Mouse (Mus musculus): Measurements from ENCODE around the gene Hsd17b14. TPM values are rescaled to one million over a fixed set of nuclear protein-coding genes. Genes with fewer than 3 reads are reported as not detected.

Hsd17b14 gene
- total RNA-seq (2023): 1 to 10 TPM in 1 of 2 experiments, not detected in 1; 8.0 TPM

GRCm38 (mm10) chr7:45554744-45555143, at the start of gene Hsd17b14:
Gene Hsd17b14, plus strand, starts transcription at chr7:45554893.

GRCm38 (mm10) chr7:45509912-45510787, 44.5 kb upstream of the Hsd17b14 start, which contains the start of gene Nucb1:
Gene Nucb1, minus strand, starts transcription at chr7:45510406.

GRCm38 (mm10) chr7:45525809-45526473, 28.8 kb upstream of the Hsd17b14 start, which contains the start of the genes Ppp1r15a and Plekha4:
Gene Ppp1r15a, minus strand, starts transcription at chr7:45526268.
Gene Plekha4, plus strand, starts transcription at chr7:45526330.

GRCm38 (mm10) chr7:45570103-45570741, 15.5 kb downstream of the Hsd17b14 start, which contains the start of gene Bcat2:
Gene Bcat2, plus strand, starts transcription at chr7:45570153.

GRCm38 (mm10) chr7:45617042-45617695, 62.5 kb downstream of the Hsd17b14 start, which contains the start of gene Fut1:
Gene Fut1, plus strand, starts transcription at chr7:45617289.

Other genes with a start within 250 kb of the Hsd17b14 start
- gene Trpm4, start 221.1 kb upstream of the Hsd17b14 start, total RNA-seq (2023): 10 to 100 TPM in 1 of 2 experiments, 1 to 10 TPM in 1; 8.6 to 16.3 TPM
- gene Hrc, start 219.6 kb upstream of the Hsd17b14 start, total RNA-seq (2023): not detected
- under 1 TPM in 1 of 2 experiments, not detected in 1; 0.17 TPM for gene Ppfia3, start 187.9 kb upstream of the Hsd17b14 start, total RNA-seq (2023)
- gene Lin7b, start 184.3 kb upstream of the Hsd17b14 start, total RNA-seq (2023): 1 to 10 TPM; 1.2 to 1.5 TPM
- gene Snrnp70, start 159.2 kb upstream of the Hsd17b14 start, total RNA-seq (2023): 100 to 1,000 TPM; 614 to 615 TPM
- gene Kcna7, start 149.2 kb upstream of the Hsd17b14 start, total RNA-seq (2023): not detected
- gene Ntf5, start 141.2 kb upstream of the Hsd17b14 start, total RNA-seq (2023): not detected
- gene Lhb, start 134.1 kb upstream of the Hsd17b14 start, total RNA-seq (2023): not detected
- gene Gys1, start 120.0 kb upstream of the Hsd17b14 start, total RNA-seq (2023): 10 to 100 TPM; 21.3 to 24.4 TPM
- gene Ruvbl2, start 116.8 kb upstream of the Hsd17b14 start, total RNA-seq (2023): 10 to 100 TPM; 48.0 to 56.3 TPM
- gene Ftl1, start 95.0 kb upstream of the Hsd17b14 start, total RNA-seq (2023): 100 to 1,000 TPM; 609 to 629 TPM
- 100 to 1,000 TPM; 113 to 118 TPM for gene Bax, start 88.0 kb upstream of the Hsd17b14 start, total RNA-seq (2023)
- gene Tulp2, start 73.0 kb upstream of the Hsd17b14 start, total RNA-seq (2023): not detected
- 1 to 10 TPM in 1 of 2 experiments, not detected in 1; 3.7 TPM for gene Gm45808, start 68.1 kb upstream of the Hsd17b14 start, total RNA-seq (2023)
- gene Dhdh, start 66.1 kb upstream of the Hsd17b14 start, total RNA-seq (2023): 1 to 10 TPM; 3.3 to 5.3 TPM
- gene Nucb1, start 44.5 kb upstream of the Hsd17b14 start, total RNA-seq (2023): 10 to 100 TPM; 78.3 to 83.7 TPM
- gene Ppp1r15a, start 28.6 kb upstream of the Hsd17b14 start, total RNA-seq (2023): 1,000 to 10,000 TPM in 1 of 2 experiments, 100 to 1,000 TPM in 1; 780 to 1,130 TPM
- gene Plekha4, start 28.6 kb upstream of the Hsd17b14 start, total RNA-seq (2023): 1 to 10 TPM; 2.5 to 2.8 TPM
- 10 to 100 TPM; 28.7 to 47.2 TPM for gene Bcat2, start 15.3 kb downstream of the Hsd17b14 start, total RNA-seq (2023)
- not detected for gene Fgf21, start 60.6 kb downstream of the Hsd17b14 start, total RNA-seq (2023)
- not detected for gene Fut1, start 62.4 kb downstream of the Hsd17b14 start, total RNA-seq (2023)
- gene Izumo1, start 66.9 kb downstream of the Hsd17b14 start, total RNA-seq (2023): not detected
- gene Rasip1, start 72.6 kb downstream of the Hsd17b14 start, total RNA-seq (2023): not detected
- gene Mamstr, start 85.1 kb downstream of the Hsd17b14 start, total RNA-seq (2023): not detected
- gene Fut2, start 111.5 kb downstream of the Hsd17b14 start, total RNA-seq (2023): not detected
- gene Ntn5, start 129.1 kb downstream of the Hsd17b14 start, total RNA-seq (2023): not detected
- gene Sec1, start 139.5 kb downstream of the Hsd17b14 start, total RNA-seq (2023): not detected
- not detected for gene Car11, start 144.9 kb downstream of the Hsd17b14 start, total RNA-seq (2023)
- gene Dbp, start 150.2 kb downstream of the Hsd17b14 start, total RNA-seq (2023): 10 to 100 TPM; 18.5 to 23.3 TPM
- gene Rpl18, start 160.6 kb downstream of the Hsd17b14 start, total RNA-seq (2023): 1,000 to 10,000 TPM; 1,959 to 2,082 TPM
- 10 to 100 TPM; 33.4 to 41.2 TPM for gene Sphk2, start 163.1 kb downstream of the Hsd17b14 start, total RNA-seq (2023)
- under 1 TPM; 0.42 to 0.99 TPM for gene Fam83e, start 166.3 kb downstream of the Hsd17b14 start, total RNA-seq (2023)
- not detected for gene Spaca4, start 170.9 kb downstream of the Hsd17b14 start, total RNA-seq (2023)
- gene Lmtk3, start 228.8 kb downstream of the Hsd17b14 start, total RNA-seq (2023): under 1 TPM in 1 of 2 experiments, not detected in 1; 0.26 TPM
- gene Sult2b1, start 229.8 kb downstream of the Hsd17b14 start, total RNA-seq (2023): not detected